Mouse (Mus musculus) liver, embryonic 15.5 days (tissue): ENCODE results near the gene Sec62. TPM values are rescaled to one million over a fixed set of nuclear protein-coding genes. Genes with fewer than 3 reads are reported as not detected.

ENCODE experiments used
- ATAC-seq: fragments of 200-750 bp; cut with Nextera tagmentation; 2 replicates; pipeline ENCODE4 v1.8.0; 2017; ENCODE audit warnings: moderate number of reproducible peaks, mild to moderate bottlenecking, moderate library complexity; ENCODE audit not compliant: insufficient read depth
- H3K27ac ChIP-seq: fragments of 300-500 bp; sonication (generic); replicated peaks from 2 replicates; pipeline ENCODE4 v1.5.1; 2015; ENCODE audit warnings: mild to moderate bottlenecking, inconsistent platforms
- H3K27me3 ChIP-seq: fragments of 300-500 bp; sonication (generic); 2 replicates; pipeline ENCODE4 v1.6.1; 2015; ENCODE audit warnings: mild to moderate bottlenecking, inconsistent platforms
- H3K36me3 ChIP-seq: fragments of 300-500 bp; sonication (generic); replicated peaks from 2 replicates; pipeline ENCODE4 v1.6.1; 2015; ENCODE audit warnings: moderate library complexity, mild to moderate bottlenecking, inconsistent platforms
- H3K4me1 ChIP-seq: fragments of 300-500 bp; sonication (generic); replicated peaks from 2 replicates; pipeline ENCODE4 v1.6.1; 2015; ENCODE audit warnings: inconsistent platforms
- H3K4me2 ChIP-seq: fragments of 300-500 bp; sonication (generic); 2 replicates; pipeline ENCODE4 v1.6.1; 2015; ENCODE audit warnings: moderate library complexity, mild to moderate bottlenecking, inconsistent platforms
- H3K4me3 ChIP-seq: fragments of 300-500 bp; sonication (generic); replicated peaks from 2 replicates; pipeline ENCODE4 v1.5.1; 2015; ENCODE audit warnings: mild to moderate bottlenecking, inconsistent platforms
- H3K9ac ChIP-seq: fragments of 300-500 bp; sonication (generic); 2 replicates; pipeline ENCODE4 v1.6.1; 2015; ENCODE audit warnings: moderate library complexity, mild to moderate bottlenecking, inconsistent platforms
- H3K9me3 ChIP-seq: fragments of 300-500 bp; sonication (generic); replicated peaks from 2 replicates; pipeline ENCODE4 v1.6.1; 2016; ENCODE audit warnings: inconsistent platforms
- WGBS: fragments of 180-500 bp; shearing (Covaris S2); methylation state at CpG from one replicate; pipeline ENCODE4 v1.1.7; 2015; ENCODE audit warnings: mixed read lengths; ENCODE audit not compliant: insufficient replicate concordance; 5-methylcytosine and 5-hydroxymethylcytosine counted together
- polyA plus RNA-seq: library from polyadenylated mRNA; unstranded; fragments of >200 nt; fragmentation: Nextera tagmentation; extraction: Ambion mirVana; gene quantifications from 2 replicates; pipeline ENCODE4 v1.2.1, GENCODE M21; 2015

Gene Sec62
- polyA plus RNA-seq = 34.4 and 50.2 TPM in 2 replicates

DNA sequence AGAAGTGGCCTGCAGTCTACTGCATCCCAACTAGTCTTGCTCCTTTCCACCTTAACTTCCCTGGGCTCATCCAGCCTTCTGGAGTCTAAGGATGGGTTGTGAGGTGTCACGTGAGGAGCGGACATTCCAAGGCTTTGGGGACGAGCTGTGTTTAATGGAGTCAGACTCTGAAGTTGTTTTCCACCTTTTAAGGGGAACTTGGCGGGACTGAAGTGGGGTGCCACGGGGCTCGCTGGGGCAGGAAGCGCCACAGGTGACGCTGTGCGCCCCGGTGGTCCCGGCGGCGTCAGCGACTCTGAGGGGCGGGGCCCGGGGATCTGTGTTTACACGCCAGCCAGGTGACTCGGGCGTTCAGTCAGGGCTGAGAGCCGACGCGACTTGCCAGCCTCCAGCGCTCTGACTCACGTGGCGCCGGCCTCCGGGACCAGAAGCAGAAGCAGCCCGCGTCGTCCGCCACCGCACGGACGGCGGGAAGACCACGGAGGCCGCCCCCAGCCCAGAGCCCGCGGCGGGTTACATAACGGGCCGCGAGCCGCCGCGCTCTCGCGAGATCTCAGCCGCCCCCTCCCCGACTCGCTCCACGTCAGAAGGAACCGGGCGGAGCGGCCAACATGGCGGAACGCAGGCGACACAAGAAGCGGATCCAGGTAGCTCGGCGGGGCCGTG is at the start of gene Sec62:
Gene Sec62, plus strand, starts transcription at position 139 of the 666 bp plus-strand sequence.
- Histone ChIP-seq H3K27ac (peak within 1 kb of the TSS; percentile 93), H3K4me2 (peak within 1 kb of the TSS; percentile 76), H3K4me1 (peaks cover 20% of the 10 kb centered on the region), H3K27me3 (0 out of 2 replicates have a peak, but pooled peaks cover 12% of the 10 kb centered on the region), H3K9ac (peak within 1 kb of the TSS; percentile 99), H3K9me3 (no peaks in the 10 kb centered on the region), H3K4me3 (peak within 1 kb of the TSS; percentile 98), H3K36me3 (no peaks in the 10 kb centered on the region)
- 0% methylated on average over 61 of the region's 62 CpGs for WGBS
- ATAC-seq = peak; percentile 89

DNA sequence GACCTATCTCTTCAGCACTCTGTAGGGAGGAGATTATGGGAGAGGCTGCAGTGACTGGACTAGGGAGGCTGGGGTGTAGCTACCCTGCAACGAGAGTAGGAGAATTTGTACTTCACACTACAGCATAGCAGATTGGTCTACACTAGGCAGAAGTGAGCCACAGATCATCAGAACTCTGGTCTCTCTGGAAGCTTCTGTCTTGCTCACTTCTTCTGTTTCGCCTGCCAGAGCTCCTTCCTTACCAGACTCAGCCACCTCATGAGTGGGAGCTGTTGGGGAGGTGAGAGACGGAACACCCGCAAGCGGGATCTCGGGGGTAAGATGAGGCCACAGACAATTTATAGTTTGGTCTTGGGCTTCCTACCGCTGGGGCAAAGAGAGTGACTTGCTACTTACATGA is 49.8 kb upstream of the Sec62 start:
- H3K27me3 ChIP-seq = peaks cover 4% of the 10 kb centered on the region; the same call in 1 of the 2 replicates
- WGBS = 71% methylated on average over 7 of the region's 7 CpGs
- no peaks in the 10 kb centered on the region for H3K36me3 ChIP-seq
- H3K4me2 ChIP-seq = no peak overlapping the region
- no peak overlapping the region for H3K9ac ChIP-seq
- no peaks in the 10 kb centered on the region for H3K9me3 ChIP-seq
- H3K4me3 ChIP-seq = no peak overlapping the region
- no peaks in the 10 kb centered on the region for H3K4me1 ChIP-seq
- H3K27ac ChIP-seq = no peak overlapping the region
- ATAC-seq = no peak

DNA sequence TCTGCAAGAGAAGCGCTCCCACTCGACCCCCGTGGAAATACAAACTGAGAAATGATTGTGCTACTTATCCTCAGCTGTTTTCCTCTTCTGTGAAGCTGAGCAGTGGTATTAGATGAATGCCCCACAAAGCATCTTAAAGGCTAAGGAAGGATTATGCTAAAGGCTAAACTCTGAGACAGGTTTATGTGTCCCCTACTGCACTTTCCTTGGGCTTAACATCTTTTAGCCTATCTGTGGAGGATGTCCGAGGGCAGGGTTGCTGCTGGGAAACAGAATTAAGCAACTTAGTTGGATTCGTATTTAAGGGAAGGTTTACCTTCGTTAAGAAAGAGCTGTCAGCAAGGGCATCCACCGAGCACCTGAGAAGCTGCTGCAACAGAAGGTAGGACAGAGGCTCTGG is 46.7 kb upstream of the Sec62 start, which contains the start of gene Samd7:
Gene Samd7, plus strand, starts transcription at position 288 of the 400 bp plus-strand sequence.
- Histone ChIP-seq H3K4me1 (no peaks in the 10 kb centered on the region), H3K4me3 (no peak within 1 kb of the TSS), H3K9me3 (no peaks in the 10 kb centered on the region), H3K27me3 (peaks cover 4% of the 10 kb centered on the region; the same call in 1 of the 2 replicates), H3K9ac (no peak within 1 kb of the TSS), H3K4me2 (no peak within 1 kb of the TSS), H3K27ac (no peak within 1 kb of the TSS), H3K36me3 (no peaks in the 10 kb centered on the region)
- WGBS = 64% methylated on average over 7 of the region's 7 CpGs
- ATAC-seq = no peak

DNA sequence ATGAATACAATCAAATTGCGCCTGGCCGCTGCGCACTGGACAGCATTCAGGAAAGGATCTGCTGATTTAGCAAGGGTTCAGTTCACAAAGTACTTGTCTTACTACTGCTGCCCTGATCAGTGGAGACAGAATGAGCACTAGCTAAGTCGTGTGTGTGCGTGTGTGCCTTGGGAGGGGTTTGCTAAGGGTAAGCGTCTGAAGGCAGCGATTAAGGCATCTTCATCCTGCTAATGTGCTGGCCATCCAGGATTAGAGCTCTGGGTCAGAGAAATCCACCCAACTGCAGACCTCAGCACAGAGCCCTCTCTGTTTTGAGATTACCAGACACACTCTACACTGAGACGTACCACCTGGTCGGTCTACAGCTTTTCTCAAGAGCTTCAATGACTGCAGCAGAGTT is 44.4 kb upstream of the Sec62 start:
- H3K4me2 ChIP-seq = no peak overlapping the region
- H3K27me3 ChIP-seq = no peaks in the 10 kb centered on the region; the same call in 1 of the 2 replicates
- no peaks in the 10 kb centered on the region for H3K9me3 ChIP-seq
- H3K36me3 ChIP-seq = no peaks in the 10 kb centered on the region
- no peak overlapping the region for H3K9ac ChIP-seq
- no peak for ATAC-seq
- H3K27ac ChIP-seq = no peak overlapping the region
- no peaks in the 10 kb centered on the region for H3K4me1 ChIP-seq
- H3K4me3 ChIP-seq = no peak overlapping the region
- 74% methylated on average over 9 of the region's 9 CpGs for WGBS

DNA sequence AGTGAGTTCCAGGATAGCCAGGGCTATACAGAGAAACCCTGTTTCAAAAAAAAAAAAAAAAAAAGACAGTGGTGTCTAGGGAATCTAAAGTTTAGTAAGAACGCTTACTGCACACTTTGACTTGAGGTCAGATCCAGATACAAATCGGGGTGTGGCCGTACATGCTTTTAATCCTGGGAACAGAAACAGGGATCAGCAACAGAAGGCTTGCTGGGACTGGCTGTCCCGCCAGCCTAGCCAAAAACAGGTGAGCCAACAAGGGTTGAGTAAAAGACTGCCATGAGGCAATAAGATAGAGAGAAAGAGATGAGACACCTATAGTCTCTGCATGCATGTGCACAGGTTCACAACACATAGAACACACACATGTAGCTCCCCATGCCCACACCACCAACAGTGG is 38.0 kb upstream of the Sec62 start:
- Histone ChIP-seq H3K36me3 (no peaks in the 10 kb centered on the region), H3K27ac (no peak overlapping the region), H3K9ac (no peak overlapping the region), H3K4me3 (no peak overlapping the region), H3K4me1 (no peaks in the 10 kb centered on the region), H3K9me3 (no peaks in the 10 kb centered on the region), H3K27me3 (peaks cover 22% of the 10 kb centered on the region), H3K4me2 (no peak overlapping the region)
- 71% methylated on average over 4 of the region's 4 CpGs for WGBS
- ATAC-seq = no peak

DNA sequence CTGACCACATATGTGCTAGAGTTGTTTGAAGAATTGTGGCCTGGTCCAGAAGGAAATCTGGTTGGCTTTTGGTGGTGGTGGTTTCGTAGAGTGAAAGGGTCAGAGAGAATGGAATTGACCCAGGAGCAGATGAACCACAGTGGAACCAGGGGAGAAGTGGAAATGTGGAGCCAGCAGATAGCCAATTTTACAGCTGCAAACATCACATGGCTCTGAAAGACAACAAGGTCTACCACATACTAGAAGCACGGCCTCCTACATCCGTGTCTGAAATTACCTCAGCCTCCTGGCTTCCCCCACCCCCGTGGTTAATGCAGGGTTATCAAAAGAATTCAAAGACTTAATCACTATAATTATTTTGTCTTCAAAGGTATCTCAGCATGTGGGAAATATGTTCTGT is 27.8 kb upstream of the Sec62 start:
- Histone ChIP-seq H3K27me3 (peaks cover 10% of the 10 kb centered on the region; the same call in 1 of the 2 replicates), H3K4me3 (peak overlapping the region; percentile 53), H3K4me2 (peak overlapping the region; percentile 72), H3K4me1 (peaks cover 41% of the 10 kb centered on the region), H3K9me3 (no peaks in the 10 kb centered on the region), H3K9ac (peak overlapping the region; percentile 55), H3K27ac (peak overlapping the region; percentile 96), H3K36me3 (no peaks in the 10 kb centered on the region)
- 35% methylated on average over 4 of the region's 4 CpGs for WGBS
- no peak for ATAC-seq

DNA sequence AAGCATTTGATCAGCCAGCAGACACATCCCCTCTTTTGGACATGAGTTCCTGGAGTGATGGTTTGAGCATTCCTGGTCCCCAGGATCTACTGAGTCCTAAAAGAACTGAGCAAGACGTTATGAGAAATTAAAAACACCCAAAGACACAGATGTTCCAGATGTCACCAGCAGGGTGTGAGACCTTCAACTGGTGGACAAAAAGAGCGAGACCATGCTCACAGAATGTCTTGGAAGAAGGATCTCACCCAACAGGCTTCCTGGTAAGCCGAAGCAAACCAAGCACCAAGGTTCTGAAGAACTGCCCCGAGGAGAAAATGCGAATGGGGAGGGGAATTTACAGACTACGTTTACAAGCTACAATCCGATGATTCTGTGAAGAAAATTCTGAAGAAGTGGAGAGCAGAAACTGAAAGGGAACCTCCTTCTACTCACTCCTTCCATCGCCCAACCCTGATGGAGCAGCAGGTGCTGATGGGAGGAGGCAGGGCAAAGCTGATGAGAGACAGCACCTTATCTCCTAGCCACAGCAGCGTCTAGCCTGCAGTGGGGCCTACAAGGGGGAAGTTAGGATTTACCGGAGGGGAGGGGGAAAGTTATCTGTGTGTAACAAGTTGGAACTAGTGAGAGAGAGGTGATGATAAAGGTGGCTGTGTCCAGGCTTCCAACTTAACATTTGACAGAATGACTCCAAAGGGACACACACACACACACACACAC is 27.2 kb upstream of the Sec62 start:
- H3K9ac ChIP-seq = peak overlapping the region; percentile 55
- ATAC-seq = peak; percentile 98
- H3K4me2 ChIP-seq = peak overlapping the region; percentile 72
- H3K36me3 ChIP-seq = no peaks in the 10 kb centered on the region
- WGBS = 14% methylated on average over 10 of the region's 10 CpGs
- peaks cover 10% of the 10 kb centered on the region; the same call in 1 of the 2 replicates for H3K27me3 ChIP-seq
- peak overlapping the region; percentile 53 for H3K4me3 ChIP-seq
- H3K9me3 ChIP-seq = no peaks in the 10 kb centered on the region
- H3K27ac ChIP-seq = peak overlapping the region; percentile 96
- H3K4me1 ChIP-seq = peaks cover 41% of the 10 kb centered on the region

DNA sequence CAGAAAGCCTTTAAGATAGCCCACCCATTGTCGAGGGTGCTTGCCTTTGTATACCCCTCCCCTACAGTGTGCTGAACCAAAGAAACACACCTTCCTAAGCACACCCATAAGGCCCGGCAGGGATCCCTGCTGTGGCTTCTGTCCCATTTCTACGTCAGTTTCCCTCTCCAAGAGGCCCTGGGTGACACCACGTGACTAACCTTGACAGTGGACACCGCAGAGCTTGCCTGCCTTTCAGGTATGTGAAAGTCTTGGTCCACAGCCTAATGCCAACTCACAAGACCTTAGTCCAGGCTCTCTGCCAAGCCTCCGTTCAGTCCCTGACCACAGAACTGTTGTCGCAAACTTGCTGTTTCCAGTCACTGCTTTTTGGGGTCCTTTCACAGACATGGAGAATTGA is 26.5 kb upstream of the Sec62 start:
- peaks cover 8% of the 10 kb centered on the region; the same call in 1 of the 2 replicates for H3K27me3 ChIP-seq
- ATAC-seq = peak; percentile 80
- H3K36me3 ChIP-seq = no peaks in the 10 kb centered on the region
- H3K27ac ChIP-seq = peak overlapping the region; percentile 96
- H3K4me2 ChIP-seq = peak overlapping the region; percentile 72
- H3K9me3 ChIP-seq = no peaks in the 10 kb centered on the region
- H3K4me1 ChIP-seq = peaks cover 41% of the 10 kb centered on the region
- H3K4me3 ChIP-seq = peak overlapping the region; percentile 31
- WGBS = 19% methylated on average over 7 of the region's 7 CpGs
- peak overlapping the region; percentile 50 for H3K9ac ChIP-seq

DNA sequence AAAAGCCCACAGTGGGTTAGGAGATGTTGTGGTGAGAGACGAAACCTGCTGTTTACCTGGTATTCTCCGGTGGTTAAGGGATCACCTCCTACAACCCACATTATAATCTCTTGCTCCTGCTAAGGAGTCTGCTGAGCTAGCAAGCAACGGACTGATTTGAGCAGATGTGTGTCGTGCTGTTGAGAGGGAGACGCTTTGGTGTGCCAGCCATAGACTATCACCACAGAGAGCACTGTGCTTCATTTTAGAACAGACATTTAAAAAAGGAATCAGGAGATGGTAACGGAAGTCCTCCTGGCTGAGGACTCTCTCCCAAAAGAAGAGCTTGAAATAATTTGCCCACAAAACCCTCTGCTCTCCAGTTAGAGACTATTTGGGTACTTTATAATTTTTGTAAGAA is 25.4 kb upstream of the Sec62 start:
- Histone ChIP-seq H3K4me1 (peaks cover 41% of the 10 kb centered on the region), H3K9me3 (no peaks in the 10 kb centered on the region), H3K36me3 (no peaks in the 10 kb centered on the region), H3K4me2 (no peak overlapping the region), H3K27me3 (no peaks in the 10 kb centered on the region), H3K27ac (peak overlapping the region; percentile 24; the same call in 1 of the 2 replicates), H3K9ac (no peak overlapping the region; the same call in 1 of the 2 replicates), H3K4me3 (no peak overlapping the region)
- ATAC-seq = no peak
- WGBS = 72% methylated on average over 6 of the region's 6 CpGs

DNA sequence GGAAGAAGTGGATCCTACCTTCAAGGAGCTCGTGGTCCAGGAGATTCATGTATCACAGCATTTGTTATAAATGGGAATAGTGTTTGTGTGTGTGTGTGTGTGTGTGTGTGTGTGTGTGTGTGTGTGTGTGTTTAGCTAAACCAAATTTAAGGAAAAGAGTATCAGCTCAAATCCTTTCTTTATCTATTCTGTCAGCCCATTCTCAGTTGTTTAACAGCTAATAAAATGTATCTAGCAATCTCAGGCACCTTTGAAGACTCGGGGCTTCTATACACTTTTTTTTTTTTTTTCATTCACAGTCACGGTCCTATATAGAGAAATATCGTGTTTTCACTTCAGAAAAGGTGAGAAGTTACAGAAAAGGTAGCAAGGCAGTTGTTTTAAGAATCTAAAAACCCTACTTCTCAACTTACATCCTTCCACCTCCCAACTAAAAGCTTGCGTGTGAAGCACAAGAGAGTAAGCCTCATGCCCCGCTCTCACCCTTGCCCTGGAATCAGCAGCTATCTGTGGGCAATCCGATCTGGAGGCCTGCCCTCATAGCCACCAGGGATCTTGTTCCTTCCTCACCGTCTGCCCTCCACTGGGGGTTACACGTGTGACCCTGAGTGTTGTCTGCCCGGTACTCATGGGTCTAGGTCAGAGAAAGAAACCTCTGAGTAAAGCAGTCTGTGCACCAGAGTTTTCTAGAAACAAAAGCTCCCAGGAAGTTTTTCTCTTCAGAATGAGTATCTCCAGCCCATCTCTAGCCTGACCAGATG is 22.7 kb upstream of the Sec62 start:
- no peaks in the 10 kb centered on the region for H3K9me3 ChIP-seq
- WGBS = 57% methylated on average over 10 of the region's 10 CpGs
- ATAC-seq = no peak
- H3K27me3 ChIP-seq = peaks cover 12% of the 10 kb centered on the region
- no peak overlapping the region for H3K4me2 ChIP-seq
- no peak overlapping the region for H3K4me3 ChIP-seq
- H3K27ac ChIP-seq = no peak overlapping the region
- no peaks in the 10 kb centered on the region for H3K36me3 ChIP-seq
- peaks cover 32% of the 10 kb centered on the region for H3K4me1 ChIP-seq
- H3K9ac ChIP-seq = no peak overlapping the region

DNA sequence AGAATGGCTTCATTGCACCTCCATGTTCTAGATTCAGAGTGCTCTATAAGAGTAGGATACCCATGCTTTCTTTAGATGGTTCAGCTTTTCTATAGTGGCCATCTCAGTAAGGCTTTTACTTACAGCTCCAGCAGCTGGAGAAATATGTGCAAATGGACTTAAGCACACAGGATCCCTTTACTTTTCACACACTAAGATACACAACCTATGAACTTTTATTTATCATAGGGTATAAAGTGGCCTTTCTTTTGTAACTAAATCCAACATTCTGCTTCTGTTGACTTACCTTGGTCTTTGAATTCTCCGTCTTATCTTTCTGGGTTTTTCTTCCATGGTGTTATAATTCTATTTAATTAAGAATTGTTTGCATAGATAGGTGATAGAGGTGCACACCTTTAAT is 21.1 kb upstream of the Sec62 start:
- Histone ChIP-seq H3K4me2 (no peak overlapping the region), H3K9ac (no peak overlapping the region), H3K4me1 (peaks cover 22% of the 10 kb centered on the region), H3K27me3 (peaks cover 18% of the 10 kb centered on the region), H3K36me3 (no peaks in the 10 kb centered on the region), H3K9me3 (no peaks in the 10 kb centered on the region), H3K4me3 (no peak overlapping the region), H3K27ac (no peak overlapping the region)
- no peak for ATAC-seq
- WGBS = 69% methylated on average over 1 of the region's 1 CpGs
